Mouse (Mus musculus) right cerebral cortex, postnatal 4 days (tissue): Measurements from ENCODE around the gene Tspan2.
A peak's percentile ranks its signal among the peaks of the same experiment; 100 is the strongest.

Experiments
- DNase-seq: peaks from one replicate; pipeline ENCODE4 v3.0.0-alpha.2; 2022

Tspan2 gene

DNA sequence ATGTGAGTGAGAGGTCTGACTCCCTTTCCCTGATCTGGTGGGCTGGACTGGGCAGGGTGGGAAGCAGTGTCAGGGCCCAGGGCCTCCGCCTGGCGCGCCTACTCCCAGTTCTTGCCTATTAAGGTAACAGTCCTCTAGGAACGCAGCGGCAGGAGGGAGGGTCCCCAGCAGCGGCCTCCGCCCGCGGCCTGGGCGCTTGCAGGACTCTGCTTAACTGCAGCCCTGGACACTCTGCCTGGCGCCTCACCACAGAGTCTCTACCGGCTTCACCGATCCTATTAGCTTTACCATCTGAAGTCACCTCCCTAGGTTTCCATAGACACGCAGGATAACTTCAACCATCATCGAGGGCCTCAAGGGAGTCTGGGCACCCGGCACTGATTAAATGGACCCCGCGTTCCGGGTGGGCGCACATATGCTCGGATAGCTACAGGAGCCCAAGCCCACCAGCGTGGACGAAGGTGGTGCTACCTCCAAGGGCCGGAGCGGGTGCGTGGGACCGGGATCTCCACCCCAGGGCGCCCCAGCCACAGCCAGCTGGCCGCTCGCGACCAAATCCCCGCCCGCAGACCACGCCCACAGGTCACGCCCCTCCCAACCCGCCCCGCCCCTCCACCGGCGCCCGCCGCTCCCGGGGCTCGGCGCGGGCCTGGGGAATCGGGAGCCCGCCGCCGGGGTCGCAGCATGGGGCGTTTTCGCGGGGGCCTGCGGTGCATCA is at the start of gene Tspan2:
Gene Tspan2, plus strand, starts transcription at position 217 of the 718 bp plus-strand sequence.
- DNase-seq: peak; percentile 56

DNA sequence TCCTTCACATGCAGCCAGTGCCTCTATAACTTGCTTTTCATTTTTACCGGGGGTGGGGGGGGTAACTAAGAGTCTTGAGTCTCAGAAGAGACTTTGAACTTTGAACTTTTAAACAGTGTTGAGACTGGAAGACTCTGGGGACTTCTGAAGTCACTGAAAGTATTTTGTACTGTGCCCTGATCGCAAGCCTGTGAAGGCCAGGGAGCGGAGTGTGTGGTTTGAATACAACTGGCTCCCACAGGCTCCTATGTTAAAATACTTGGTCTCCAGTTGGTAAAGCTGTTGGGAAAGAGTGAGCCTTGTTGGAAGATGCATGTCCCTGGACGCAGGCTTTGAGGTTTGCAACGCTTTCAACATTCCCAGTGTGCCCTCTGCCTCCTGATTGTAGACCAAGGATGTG is 47.5 kb upstream of the Tspan2 start:
- DNase-seq: no peak

DNA sequence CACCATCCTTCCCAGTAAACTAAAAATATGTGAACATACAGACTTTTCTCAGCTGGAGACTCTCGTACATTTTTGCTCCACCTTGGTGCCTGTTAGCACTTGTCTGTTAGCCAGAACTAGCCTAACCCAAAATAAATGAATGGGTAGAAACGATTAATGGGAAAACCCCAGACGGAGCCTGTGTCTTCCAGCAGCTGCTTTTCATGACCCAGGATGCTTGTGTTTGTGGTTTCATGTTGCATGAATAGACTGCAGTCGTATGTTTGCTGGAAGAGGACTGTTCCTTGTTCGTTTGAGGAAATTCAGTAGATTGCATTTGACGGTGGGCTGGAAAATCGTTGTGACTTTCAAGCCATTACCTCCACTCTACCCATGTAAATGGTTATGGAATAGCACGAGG is 46.5 kb upstream of the Tspan2 start:
- DNase-seq: no peak

DNA sequence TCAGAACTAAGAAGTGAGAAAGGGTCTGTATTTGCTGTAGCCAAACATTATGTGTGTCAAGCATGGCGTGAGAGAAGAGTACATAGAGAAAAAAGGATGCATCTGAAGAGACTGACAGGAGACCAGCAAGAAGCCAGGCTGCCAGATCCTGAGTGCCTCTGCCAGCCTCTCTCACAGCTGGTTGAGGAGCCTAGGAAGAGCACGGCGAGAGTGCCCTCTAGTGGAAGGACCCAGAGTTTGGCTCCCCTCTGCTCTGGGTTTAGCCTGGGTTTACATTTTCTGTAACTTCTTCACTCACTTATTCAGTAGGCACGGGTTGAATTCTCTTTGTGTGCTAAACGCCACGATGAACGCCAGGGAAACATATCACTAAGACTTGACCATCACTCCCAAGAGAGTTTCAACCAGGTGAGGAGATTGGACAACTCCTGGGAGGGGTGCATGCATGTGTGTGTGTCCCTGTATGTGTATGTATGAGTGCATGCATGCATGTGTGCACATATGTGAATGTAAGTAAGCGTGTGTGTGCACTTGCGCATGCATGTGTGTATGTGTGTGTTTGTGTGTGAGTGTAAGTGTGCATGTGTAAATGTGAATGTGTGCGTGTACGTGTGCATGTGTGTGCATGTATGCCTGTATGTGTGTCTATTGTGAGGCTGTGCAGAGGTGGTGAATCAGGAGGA is 42.4 kb upstream of the Tspan2 start:
- DNase-seq: peak; percentile 66

DNA sequence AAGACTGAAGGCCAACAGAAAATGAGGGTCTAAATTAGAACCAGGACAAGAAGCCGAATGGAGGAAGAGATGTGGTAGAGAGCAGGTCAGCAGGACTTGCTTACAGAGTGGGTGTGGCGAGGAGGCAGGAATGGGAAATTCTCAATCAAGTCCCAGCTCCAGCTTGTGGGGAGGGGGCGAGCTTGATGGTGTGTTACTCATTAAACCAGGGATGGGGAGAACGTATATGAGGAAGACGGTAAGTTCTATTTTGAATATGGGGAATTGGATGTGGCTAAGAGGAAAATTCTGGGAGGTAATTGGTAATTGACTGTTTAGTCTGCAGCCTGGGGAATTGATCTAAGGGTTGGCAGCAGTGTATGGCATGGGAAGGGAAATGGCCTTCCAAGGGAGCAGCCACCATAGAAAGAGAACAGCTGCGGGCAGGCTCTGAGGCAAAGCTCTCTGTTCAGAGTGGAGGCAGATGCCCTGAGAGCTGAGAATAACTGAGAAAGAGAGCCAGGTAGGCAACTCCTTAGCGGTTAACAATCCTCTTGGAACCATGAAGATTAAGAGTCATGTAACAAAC is 41.5 kb upstream of the Tspan2 start:
- no peak for DNase-seq

DNA sequence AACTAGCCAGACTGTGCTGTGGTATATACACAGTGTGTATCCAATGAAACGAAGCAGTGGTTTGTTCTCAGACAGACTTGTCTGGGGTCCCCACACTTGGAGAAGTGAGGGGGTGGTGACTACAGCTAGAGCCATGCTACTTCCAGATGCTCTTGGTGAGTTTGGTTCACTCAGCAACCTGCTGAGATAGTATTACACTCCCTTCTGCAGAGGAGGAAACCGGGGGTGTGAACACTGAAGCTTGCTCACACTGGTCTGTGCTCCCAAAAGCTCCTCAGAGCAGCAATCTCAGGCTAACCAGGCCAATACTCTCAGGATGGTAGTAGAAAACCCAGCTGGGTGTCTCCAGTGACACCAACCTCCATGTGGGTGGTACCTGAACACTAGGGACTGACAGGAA is 36.2 kb upstream of the Tspan2 start:
- DNase-seq: no peak

DNA sequence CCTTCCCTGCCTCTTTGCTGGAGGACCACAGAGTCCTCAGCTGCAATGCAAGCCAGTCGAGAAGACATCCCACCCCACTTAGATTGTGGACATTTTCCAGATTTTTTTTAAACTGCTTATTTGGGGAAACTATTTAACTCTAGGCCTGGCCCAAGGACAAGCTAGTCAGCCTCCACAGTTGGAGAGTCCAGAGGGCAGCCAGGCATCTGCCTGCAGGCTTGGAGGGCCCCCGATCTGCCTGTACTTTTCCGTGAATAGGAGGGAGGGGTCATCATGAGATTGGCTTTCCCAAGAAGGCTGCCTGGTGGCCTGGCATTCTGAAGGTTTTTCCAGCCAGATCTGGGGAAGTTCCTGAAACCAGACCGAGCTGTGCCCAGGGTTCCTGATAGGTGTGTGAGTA is 33.0 kb upstream of the Tspan2 start:
- no peak for DNase-seq

DNA sequence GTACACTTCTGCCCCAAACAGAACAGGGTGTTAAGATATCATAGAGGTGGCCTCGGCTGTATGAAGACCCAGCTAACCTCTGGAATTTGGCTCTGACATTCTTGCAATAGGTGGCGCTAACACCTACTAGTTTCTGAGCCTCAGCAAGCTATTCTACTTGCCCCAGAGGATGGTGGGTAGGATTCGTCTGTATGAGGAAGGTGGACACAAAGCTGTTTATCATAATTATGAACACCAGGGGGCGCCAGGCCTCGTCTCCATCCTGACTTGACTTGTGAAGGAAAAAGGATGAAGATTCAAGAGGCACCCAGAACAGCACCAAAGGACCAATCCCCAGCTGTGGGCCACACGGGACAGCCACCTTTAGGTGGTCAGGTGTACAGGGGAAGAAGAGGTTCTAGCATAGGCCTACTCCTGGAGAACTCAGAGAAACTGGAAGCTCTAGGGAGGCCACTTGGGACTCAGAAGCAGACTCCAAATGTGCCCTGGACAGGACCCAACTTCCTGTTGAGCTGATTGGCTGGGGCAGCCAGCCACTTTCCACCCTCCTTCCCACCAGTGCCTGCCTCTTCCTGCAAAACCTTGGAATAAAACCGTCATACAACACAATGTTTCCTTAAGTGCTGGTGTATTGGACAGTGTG is 32.3 kb upstream of the Tspan2 start:
- peak; percentile 18 for DNase-seq

DNA sequence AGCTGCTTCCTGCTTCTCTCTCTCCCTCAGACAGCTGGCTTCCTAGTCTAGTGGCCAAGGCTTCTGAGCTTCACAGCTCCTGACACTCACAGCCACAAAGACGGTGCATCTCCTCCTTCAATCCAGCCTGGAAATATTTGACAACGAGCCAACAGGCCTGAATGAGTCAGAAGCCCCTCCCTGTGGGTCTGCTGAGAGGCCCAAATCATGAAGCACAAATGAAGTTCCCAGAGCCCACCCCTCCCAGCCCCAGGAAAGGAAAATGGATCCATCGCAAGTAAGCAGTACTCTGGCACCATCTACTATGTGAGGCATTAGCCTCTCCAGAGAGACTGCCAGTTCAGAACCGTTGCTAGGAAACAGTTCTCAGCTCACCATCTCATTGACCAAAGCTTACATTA is 30.3 kb upstream of the Tspan2 start:
- no peak for DNase-seq

DNA sequence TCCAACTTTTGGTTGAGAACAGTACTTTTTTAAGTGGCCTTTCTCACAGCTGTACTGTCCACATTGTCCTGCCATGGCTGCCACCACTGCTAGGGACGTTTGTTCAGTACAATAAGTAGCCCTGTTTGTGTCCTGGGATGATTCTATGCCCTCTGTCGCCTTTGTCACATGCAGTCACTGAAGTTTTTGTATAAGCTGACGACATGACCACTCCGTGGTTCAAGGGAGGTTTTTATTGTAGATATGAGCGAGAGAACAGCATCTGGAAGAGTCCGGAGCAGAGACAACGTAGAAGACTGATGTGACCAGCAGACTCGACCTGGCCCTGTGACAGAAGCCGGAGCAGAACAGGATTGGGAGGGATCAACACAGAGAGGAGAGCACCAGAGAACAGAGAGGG is 25.7 kb upstream of the Tspan2 start:
- DNase-seq: no peak

DNA sequence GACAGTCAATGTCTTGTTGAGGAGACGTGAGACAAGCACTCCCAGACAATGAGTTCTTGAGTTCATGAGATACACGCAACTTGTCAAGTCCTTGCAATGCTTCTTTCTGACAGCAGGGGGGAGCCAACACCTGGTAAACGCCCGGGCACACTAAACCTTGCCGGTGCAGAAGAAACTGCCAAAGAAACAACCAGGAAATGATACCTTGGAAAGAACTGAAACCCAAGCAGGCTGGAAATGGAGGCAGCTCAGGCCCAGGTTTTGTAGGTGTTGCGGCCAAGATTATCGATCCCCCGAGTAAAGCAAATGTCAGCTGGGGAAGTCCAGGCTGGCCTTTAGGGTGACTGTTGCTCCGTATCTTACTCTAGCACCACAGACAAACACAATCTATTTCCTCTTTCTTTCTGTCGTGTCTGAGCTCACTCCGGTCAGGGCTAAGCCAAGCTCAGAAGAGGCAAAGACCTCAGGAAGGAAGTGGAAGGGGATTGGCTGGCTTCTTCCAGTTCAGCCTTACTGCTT is 19.2 kb upstream of the Tspan2 start:
- peak; percentile 74 for DNase-seq

DNA sequence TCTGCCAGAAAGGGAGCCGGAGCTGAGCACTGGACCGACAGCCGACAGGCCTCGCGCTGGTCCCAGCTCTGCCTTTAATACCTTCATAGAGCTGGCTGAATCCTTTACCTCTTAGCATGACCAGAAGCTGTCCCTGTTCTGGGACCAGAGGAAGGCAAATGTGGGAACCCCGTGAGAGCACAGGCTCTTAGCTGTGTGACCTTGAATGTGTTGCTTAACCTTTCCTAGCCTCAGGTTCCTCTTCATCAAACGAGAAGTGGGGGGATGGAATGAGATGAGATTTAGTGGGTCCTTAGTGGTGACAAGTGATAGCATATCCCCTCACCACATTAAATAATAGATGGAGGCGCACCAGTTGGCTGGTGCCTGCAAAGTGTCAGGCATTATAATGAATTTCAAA is 18.5 kb upstream of the Tspan2 start:
- no peak for DNase-seq

DNA sequence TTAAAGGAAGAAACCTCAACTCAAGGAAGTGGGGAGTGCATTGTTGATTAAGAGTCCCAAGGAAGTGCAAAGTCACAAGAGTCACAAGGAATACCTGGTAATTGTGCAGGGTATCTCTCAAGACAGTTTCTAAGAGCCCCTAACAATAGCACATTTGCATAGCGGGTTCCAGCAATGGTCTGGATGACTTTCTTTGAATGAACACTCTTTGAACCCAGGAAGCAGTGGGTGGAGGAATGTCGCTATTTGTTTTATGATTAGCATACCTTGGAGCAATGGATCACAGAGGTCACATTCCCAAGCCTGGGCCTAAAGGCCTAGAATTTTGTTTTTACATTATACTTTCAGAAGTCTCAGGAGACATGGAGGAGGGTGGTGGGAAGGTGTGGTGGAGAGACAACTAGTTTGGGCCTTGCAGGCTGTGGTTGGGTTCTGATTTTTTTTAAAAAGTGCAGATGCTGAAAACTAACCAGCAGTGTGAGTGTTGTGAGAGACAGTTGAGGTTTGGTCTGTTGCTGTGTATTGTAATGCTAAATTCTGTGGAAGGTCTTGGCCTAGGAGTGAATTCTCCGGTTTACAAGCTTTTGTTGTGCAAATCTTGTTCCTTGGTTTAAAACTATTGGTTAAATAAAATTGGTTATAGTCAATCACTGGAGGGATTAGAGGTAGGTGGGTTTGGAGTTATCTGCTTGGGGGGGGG is 16.6 kb upstream of the Tspan2 start:
- no peak for DNase-seq

DNA sequence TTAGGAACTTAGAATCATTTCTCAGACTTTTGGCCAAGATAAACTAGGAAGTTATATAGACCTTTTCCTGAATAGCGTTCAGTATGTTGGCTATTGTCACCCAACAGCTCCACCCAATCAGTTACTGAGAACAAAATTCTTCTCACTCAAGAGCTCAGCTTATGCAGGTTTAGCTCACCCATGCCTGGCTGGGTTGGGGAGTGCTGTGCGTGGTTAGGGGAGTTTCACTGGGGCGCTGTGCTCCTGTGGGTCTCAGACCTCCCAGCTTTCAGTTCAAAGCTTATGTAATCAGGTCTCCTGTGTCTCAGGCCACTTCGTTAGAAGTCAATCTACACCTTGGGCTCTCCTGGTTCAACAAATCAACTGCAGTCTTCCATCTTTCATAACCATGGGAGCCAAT is 11.2 kb upstream of the Tspan2 start:
- DNase-seq: no peak

DNA sequence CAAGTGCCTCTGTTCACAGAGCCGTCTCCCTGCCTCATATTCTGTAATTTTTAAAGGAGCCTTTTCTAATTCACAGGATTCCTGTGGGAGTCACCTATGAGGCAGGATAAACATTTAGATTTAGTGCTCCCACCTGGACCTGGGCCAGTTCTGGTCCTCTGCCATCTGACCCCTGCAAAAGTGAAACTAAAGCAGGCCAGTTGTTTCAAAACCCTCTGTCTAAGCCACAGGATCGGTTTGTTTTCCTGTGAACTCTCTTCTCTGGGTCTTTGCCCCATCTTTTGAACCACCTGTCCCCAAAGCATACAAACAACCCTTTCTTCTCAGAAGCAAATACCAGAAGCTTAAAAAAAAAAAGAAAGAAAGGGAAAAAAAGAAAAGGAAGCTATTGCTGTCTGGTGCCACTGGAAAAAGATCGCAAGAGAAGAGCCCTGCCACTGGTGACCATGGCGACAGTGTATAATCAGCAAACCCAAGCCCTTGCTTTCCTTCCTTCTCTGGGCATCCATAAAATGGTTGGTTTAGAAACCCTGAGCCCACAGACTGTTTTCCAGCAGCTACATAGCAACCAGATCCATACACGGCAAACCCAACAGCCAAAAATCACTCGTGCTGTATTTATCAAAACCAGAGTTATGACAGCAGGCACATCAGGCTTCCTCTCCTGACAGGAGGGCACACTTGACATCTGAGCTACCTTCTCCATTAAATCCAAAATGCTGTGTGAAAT is 10.3 kb upstream of the Tspan2 start:
- peak; percentile 26 for DNase-seq

DNA sequence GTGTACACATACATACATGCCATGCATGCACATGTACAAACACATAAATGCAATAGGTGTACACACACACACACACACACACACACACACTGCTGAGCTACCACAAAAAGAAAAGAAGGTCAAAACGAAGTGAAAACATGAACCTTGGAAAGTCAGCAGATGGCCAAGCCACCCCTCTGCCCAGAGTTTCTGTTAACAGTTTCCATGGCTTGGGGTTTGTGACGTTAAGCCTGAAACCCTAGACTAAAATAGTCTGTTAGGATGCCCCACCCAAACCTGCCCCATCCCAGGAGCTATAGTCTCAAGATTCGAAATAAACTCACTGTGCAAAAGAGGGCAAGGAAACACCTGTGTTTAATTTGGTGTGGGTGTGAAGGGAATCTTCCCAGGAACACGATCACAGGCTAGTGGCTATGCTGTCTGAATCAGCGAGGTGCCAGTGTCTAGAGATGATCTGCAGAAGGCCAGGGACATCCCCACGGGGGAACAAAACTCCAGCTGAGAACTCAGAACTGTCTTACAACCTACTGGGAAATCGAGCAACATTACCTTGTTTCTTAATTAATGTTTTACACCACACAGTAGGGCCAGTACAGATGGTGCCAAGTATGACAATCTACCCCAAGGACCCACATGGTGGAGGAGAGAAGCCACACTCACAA is 9.4 kb upstream of the Tspan2 start:
- no peak for DNase-seq

DNA sequence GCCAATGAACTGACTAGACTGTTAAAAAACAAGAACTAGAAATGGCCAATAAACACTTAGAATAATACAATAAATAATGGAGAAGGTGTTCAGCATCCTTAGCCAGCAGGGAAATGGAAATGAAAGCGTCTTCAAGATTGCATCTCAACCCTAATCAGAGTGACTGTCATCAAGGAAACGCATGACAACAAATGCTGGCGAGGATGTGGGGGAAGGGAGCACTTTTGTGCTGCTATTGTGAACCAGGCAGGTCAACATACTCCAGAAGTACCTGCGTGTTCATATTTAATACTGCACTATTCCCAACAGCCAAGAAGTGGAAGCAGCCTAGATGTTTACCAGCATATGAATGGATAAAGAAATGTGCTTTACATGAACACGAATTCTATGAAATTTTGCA is 4.9 kb upstream of the Tspan2 start:
- no peak for DNase-seq

DNA sequence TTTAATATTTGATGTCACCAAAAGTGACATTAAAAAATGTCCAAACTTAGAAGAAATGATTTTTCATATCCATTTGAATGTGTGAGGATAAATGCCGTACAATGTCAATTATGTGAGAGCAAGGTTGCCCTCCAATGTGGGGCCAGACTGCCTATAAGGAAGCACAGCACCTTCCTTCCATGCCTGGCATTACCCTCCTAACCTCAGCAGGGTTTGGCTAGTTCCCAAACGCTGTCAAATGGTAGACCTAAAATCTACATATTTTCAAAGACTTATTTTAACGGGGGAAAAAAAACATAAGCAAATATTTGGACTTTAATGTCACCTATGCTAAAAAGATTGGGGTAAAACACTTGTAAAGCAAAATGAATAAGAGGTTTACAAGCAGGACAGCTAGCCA is 3.2 kb upstream of the Tspan2 start:
- no peak for DNase-seq

DNA sequence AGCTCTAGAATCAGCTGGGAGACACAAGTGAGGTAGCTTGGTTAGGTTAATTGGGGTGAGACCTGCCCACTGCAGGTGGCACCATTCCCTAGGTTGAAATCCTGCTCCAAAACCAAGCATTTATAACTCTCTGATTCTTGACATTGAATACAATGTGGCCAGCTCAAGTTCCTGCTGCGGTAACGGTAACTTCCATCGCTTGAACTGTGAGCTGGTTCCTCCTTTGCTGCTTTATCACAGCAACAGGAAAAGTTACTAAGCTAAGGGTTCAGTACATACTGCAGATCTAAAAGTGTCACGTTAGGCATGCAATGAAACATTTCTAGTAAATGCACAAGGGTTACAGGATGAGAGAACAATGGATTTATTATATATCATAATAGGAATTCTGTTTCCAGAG is 1.7 kb upstream of the Tspan2 start:
- DNase-seq: no peak

DNA sequence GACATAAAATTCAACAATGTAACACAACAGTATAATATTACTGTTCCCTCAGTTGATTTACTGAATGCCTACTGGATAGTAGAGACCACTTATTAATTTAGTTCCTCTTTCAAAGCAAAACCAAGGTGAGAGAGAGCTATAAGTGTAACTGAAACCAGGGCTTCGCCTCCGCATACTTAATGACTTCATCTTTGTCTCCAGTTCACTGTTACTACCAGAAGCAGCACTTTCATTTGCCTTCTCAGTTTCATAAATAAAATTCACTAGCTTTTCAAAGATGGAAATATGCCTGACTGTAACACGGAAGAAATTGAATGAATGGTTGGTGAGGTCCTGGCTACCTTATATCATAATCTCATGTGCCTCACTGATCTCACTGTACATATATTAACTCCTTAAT is 1.3 kb upstream of the Tspan2 start:
- DNase-seq: no peak

DNA sequence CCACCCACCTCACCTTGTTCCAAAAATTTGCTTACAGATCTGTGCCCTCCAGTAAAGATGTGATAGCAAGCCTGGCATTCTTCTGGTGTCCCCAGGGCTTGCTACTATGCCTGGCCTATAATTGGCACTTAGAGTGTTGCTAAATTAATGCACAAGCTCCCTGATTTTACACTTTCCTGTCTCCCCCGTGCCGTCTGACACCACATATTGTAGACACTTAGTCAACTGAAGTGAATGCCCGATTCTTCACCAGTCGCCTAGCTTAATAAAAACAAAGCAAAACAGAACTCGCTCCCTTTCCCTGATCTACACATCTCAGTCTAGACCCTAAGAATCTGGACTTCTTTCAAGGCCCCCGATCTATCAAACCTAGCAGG is 405 bp upstream of the Tspan2 start:
- no peak for DNase-seq

DNA sequence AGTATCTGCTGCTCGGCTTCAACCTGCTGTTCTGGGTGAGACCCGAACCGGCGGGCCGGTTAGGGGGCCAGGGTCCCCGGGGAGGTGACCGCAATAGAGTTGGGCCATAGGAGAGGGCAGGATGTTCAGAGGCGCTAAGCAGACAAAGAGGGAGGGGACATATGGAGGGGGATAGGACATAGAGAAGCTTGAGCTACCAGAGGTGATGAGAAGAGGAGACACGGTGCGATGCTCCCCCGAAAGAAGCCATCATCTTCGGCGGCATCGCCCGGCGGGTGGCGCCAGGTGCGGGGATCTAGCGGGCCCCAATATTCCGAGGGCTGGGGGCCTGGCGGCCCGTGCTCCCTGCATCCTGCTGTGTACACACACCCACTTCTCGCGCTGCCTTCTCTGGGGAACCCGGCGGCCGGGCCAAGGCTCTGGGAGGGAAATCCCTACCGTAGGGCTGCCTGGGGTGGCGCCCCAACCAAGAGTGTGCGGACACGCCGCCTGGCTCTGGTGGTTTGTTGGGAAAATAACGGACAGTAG is 766 bp downstream of the Tspan2 start:
- DNase-seq: peak; percentile 54
